Comparison of ENCODE assay signal across 12 mouse cellular contexts in genomic region chr9:22035300-22036044, GRCm38 (mm10). TPM values are rescaled to one million over a fixed set of nuclear protein-coding genes. Genes with fewer than 3 reads are reported as not detected.
DNase-seq lines count a peak whose midpoint lies in the region; ATAC-seq and TF ChIP-seq lines count a peak whose summit lies in the region.
"Had no signal": no experiment of that assay in that cellular context is flagged by ENCODE, and none has a peak within 500 bp of the region (broad histone marks: within the 10 kb centered on the region; RNA-seq: fewer than 3 reads in every experiment).

No protein-coding gene starts in this region.

- ATAC-seq in midbrain, embryonic 11.5 days (ENCODE audit: low FRiP score), result peak; percentile 80
- ATAC-seq in midbrain, embryonic 16.5 days, result no peak
- peak; percentile 54 for ATAC-seq in forebrain, embryonic 13.5 days
- peak; percentile 37 for ATAC-seq in hindbrain, postnatal 0 days

- peaks cover 5% of the 10 kb centered on the region; the same call in 1 of the 2 replicates for H3K36me3 ChIP-seq in midbrain, embryonic 11.5 days (ENCODE audit: control insufficient read depth, insufficient read depth, low read length)
- peaks cover 16% of the 10 kb centered on the region for H3K36me3 ChIP-seq in midbrain, embryonic 16.5 days (ENCODE audit: control insufficient read depth, insufficient read depth, low read length)
- H3K36me3 ChIP-seq in forebrain, embryonic 13.5 days (ENCODE audit: poor library complexity, severe bottlenecking), result peaks cover 62% of the 10 kb centered on the region
- H3K36me3 ChIP-seq in hindbrain, postnatal 0 days (ENCODE audit: insufficient read depth, low read length), result peaks cover 9% of the 10 kb centered on the region

- H3K9ac ChIP-seq in midbrain, embryonic 11.5 days (ENCODE audit: low read length), result no peak overlapping the region
- no peak overlapping the region for H3K9ac ChIP-seq in midbrain, embryonic 16.5 days (ENCODE audit: low read depth, low read length)
- H3K9ac ChIP-seq in forebrain, embryonic 13.5 days, result no peak overlapping the region
- no peak overlapping the region for H3K9ac ChIP-seq in hindbrain, postnatal 0 days (replicated peaks; ENCODE audit: low read length)

- no peak overlapping the region for H3K4me2 ChIP-seq in midbrain, embryonic 11.5 days
- no peak overlapping the region for H3K4me2 ChIP-seq in midbrain, embryonic 16.5 days (ENCODE audit: low read length)
- H3K4me2 ChIP-seq in forebrain, embryonic 13.5 days, result no peak overlapping the region
- H3K4me2 ChIP-seq in hindbrain, postnatal 0 days (ENCODE audit: low read depth, low read length), result no peak overlapping the region

- peak; percentile 91 for DNase-seq in midbrain, embryonic 11.5 days (ENCODE audit: low spot score, missing footprints)
- peak; percentile 69 for DNase-seq in hindbrain, postnatal 0 days (ENCODE audit: low spot score)
- DNase-seq in T-cell, adult 2 months (ENCODE audit: low spot score), result no peak
- DNase-seq in layer of hippocampus, adult 9-10 months (ENCODE audit: low spot score), result no peak
- no peak for DNase-seq in right cerebral cortex, adult 18-20 months
- DNase-seq: heart, adult 18-20 months; heart, postnatal 4 days; kidney, adult 9 months; liver; lung, postnatal 10 days had no signal

- WGBS in midbrain, embryonic 11.5 days, result 39% methylated on average over 6 of the region's 6 CpGs
- 17% methylated on average over 6 of the region's 6 CpGs for WGBS in midbrain, embryonic 16.5 days
- WGBS in forebrain, embryonic 13.5 days, result 35% methylated on average over 6 of the region's 6 CpGs
- WGBS in hindbrain, postnatal 0 days, result 21% methylated on average over 6 of the region's 6 CpGs

- no peak overlapping the region for H3K4me3 ChIP-seq in midbrain, embryonic 11.5 days (ENCODE audit: low read depth, low read length)
- no peak overlapping the region for H3K4me3 ChIP-seq in midbrain, embryonic 16.5 days (ENCODE audit: low read depth, low read length)
- no peak overlapping the region for H3K4me3 ChIP-seq in forebrain, embryonic 13.5 days
- no peak overlapping the region for H3K4me3 ChIP-seq in hindbrain, postnatal 0 days (ENCODE audit: low read length)

- H3K27ac ChIP-seq in midbrain, embryonic 11.5 days (ENCODE audit: low read depth, low read length), result peak overlapping the region; percentile 71
- no peak overlapping the region for H3K27ac ChIP-seq in midbrain, embryonic 16.5 days (ENCODE audit: low read length)
- peak overlapping the region; percentile 54 for H3K27ac ChIP-seq in forebrain, embryonic 13.5 days
- no peak overlapping the region for H3K27ac ChIP-seq in hindbrain, postnatal 0 days

- peaks cover 9% of the 10 kb centered on the region; the same call in 1 of the 2 replicates for H3K4me1 ChIP-seq in midbrain, embryonic 11.5 days (ENCODE audit: control insufficient read depth, insufficient read depth, low read length)
- H3K4me1 ChIP-seq in midbrain, embryonic 16.5 days (ENCODE audit: control insufficient read depth, insufficient read depth, low read length), result peaks cover 8% of the 10 kb centered on the region
- H3K4me1 ChIP-seq in forebrain, embryonic 13.5 days, result peaks cover 21% of the 10 kb centered on the region
- 0 out of 2 replicates have a peak, but pooled peaks cover 4% of the 10 kb centered on the region for H3K4me1 ChIP-seq in hindbrain, postnatal 0 days (ENCODE audit: insufficient read depth, low read length)

- no peaks in the 10 kb centered on the region for H3K27me3 ChIP-seq in midbrain, embryonic 11.5 days (ENCODE audit: control insufficient read depth, insufficient read depth, low read length)
- no peaks in the 10 kb centered on the region for H3K27me3 ChIP-seq in midbrain, embryonic 16.5 days (ENCODE audit: control insufficient read depth, insufficient read depth, low read depth, low read length)
- H3K27me3 ChIP-seq in forebrain, embryonic 13.5 days, result no peaks in the 10 kb centered on the region
- H3K27me3 ChIP-seq in hindbrain, postnatal 0 days (ENCODE audit: insufficient read depth, low read length), result no peaks in the 10 kb centered on the region

- no peak for TF ChIP-seq CTCF in hindbrain, postnatal 0 days (IDR thresholded peaks at IDR 0.05; ENCODE audit: low read depth)

- H3K9me3 ChIP-seq in midbrain, embryonic 11.5 days (ENCODE audit: control insufficient read depth, low read length), result no peaks in the 10 kb centered on the region
- no peaks in the 10 kb centered on the region for H3K9me3 ChIP-seq in midbrain, embryonic 16.5 days (replicated peaks; ENCODE audit: control insufficient read depth, low read length, poor library complexity, severe bottlenecking)
- H3K9me3 ChIP-seq in forebrain, embryonic 13.5 days (replicated peaks), result no peaks in the 10 kb centered on the region
- no peaks in the 10 kb centered on the region for H3K9me3 ChIP-seq in hindbrain, postnatal 0 days (ENCODE audit: low read length)

RNA-seq across cellular contexts. Expression of gene Elavl3, which starts 16.4 kb away (rescaled TPM):
- polyA plus RNA-seq in midbrain, embryonic 11.5 days (2014; fragmentation: Nextera tagmentation; extraction: Ambion mirVana), result 49.8 and 53.9 TPM in 2 replicates
- polyA plus RNA-seq in midbrain, embryonic 16.5 days (2015; fragmentation: Nextera tagmentation; extraction: Ambion mirVana), result 91.6 and 93.8 TPM in 2 replicates
- 63.7 and 66.4 TPM in 2 replicates for polyA plus RNA-seq in forebrain, embryonic 13.5 days (2015; fragmentation: Nextera tagmentation; extraction: Ambion mirVana)
- 192 and 204 TPM in 2 replicates for total RNA-seq in hindbrain, postnatal 0 days (2014; rRNA removed)
- 69.9 and 71.7 TPM in 2 replicates for polyA plus RNA-seq in hindbrain, postnatal 0 days (2015; fragmentation: Nextera tagmentation; extraction: Ambion mirVana)

RNA-seq across cellular contexts. Expression of gene Prkcsh, which starts 32.9 kb away (rescaled TPM):
- polyA plus RNA-seq in midbrain, embryonic 11.5 days (2014; fragmentation: Nextera tagmentation; extraction: Ambion mirVana), result 85.5 and 86.9 TPM in 2 replicates
- polyA plus RNA-seq in midbrain, embryonic 16.5 days (2015; fragmentation: Nextera tagmentation; extraction: Ambion mirVana), result 83.0 and 90.3 TPM in 2 replicates
- 84.2 and 89.6 TPM in 2 replicates for polyA plus RNA-seq in forebrain, embryonic 13.5 days (2015; fragmentation: Nextera tagmentation; extraction: Ambion mirVana)
- total RNA-seq in hindbrain, postnatal 0 days (2014; rRNA removed), result 84.9 and 89.7 TPM in 2 replicates
- polyA plus RNA-seq in hindbrain, postnatal 0 days (2015; fragmentation: Nextera tagmentation; extraction: Ambion mirVana), result 67.5 and 69.7 TPM in 2 replicates

RNA-seq across cellular contexts. Expression of gene Ccdc151, which starts 33.0 kb away (rescaled TPM):
- 4.7 and 6.3 TPM in 2 replicates for polyA plus RNA-seq in midbrain, embryonic 11.5 days (2014; fragmentation: Nextera tagmentation; extraction: Ambion mirVana)
- 5.6 and 6.2 TPM in 2 replicates for polyA plus RNA-seq in midbrain, embryonic 16.5 days (2015; fragmentation: Nextera tagmentation; extraction: Ambion mirVana)
- polyA plus RNA-seq in forebrain, embryonic 13.5 days (2015; fragmentation: Nextera tagmentation; extraction: Ambion mirVana), result 4.0 and 4.6 TPM in 2 replicates
- total RNA-seq in hindbrain, postnatal 0 days (2014; rRNA removed), result 3.3 and 6.0 TPM in 2 replicates
- 4.2 and 4.6 TPM in 2 replicates for polyA plus RNA-seq in hindbrain, postnatal 0 days (2015; fragmentation: Nextera tagmentation; extraction: Ambion mirVana)
- total RNA-seq: heart, postnatal 4 days had no signal

RNA-seq across cellular contexts. Expression of gene Gm49318, which starts 35.6 kb away (rescaled TPM):
- polyA plus RNA-seq in midbrain, embryonic 11.5 days (2014; fragmentation: Nextera tagmentation; extraction: Ambion mirVana), result not detected in 2 replicates
- not detected in 2 replicates for polyA plus RNA-seq in midbrain, embryonic 16.5 days (2015; fragmentation: Nextera tagmentation; extraction: Ambion mirVana)
- not detected in 2 replicates for polyA plus RNA-seq in forebrain, embryonic 13.5 days (2015; fragmentation: Nextera tagmentation; extraction: Ambion mirVana)
- total RNA-seq in hindbrain, postnatal 0 days (2014; rRNA removed), result not detected in 2 replicates
- polyA plus RNA-seq in hindbrain, postnatal 0 days (2015; fragmentation: Nextera tagmentation; extraction: Ambion mirVana), result not detected in 2 replicates

RNA-seq across cellular contexts. Expression of gene Zfp653, which starts 35.7 kb away (rescaled TPM):
- polyA plus RNA-seq in midbrain, embryonic 11.5 days (2014; fragmentation: Nextera tagmentation; extraction: Ambion mirVana), result 7.6 and 7.9 TPM in 2 replicates
- polyA plus RNA-seq in midbrain, embryonic 16.5 days (2015; fragmentation: Nextera tagmentation; extraction: Ambion mirVana), result 18.1 and 18.8 TPM in 2 replicates
- polyA plus RNA-seq in forebrain, embryonic 13.5 days (2015; fragmentation: Nextera tagmentation; extraction: Ambion mirVana), result 17.1 and 18.9 TPM in 2 replicates
- total RNA-seq in hindbrain, postnatal 0 days (2014; rRNA removed), result 28.8 and 30.0 TPM in 2 replicates
- 12.8 and 13.2 TPM in 2 replicates for polyA plus RNA-seq in hindbrain, postnatal 0 days (2015; fragmentation: Nextera tagmentation; extraction: Ambion mirVana)

Comparison
In these comparisons a context has a peak if more than half of its experiments do, and no peak if none do; other contexts are left out.
1. H3K27ac ChIP-seq: peak in midbrain, embryonic 11.5 days (single experiment) and forebrain, embryonic 13.5 days (single experiment); none in midbrain, embryonic 16.5 days (single experiment) and hindbrain, postnatal 0 days (single experiment).
2. DNase-seq: peak in midbrain, embryonic 11.5 days (single experiment) and hindbrain, postnatal 0 days (single experiment); none in T-cell, adult 2 months (single experiment), layer of hippocampus, adult 9-10 months (single experiment) and right cerebral cortex, adult 18-20 months (single experiment).